Comparison of ENCODE assay signal across 9 mouse cellular contexts in the genomic region with DNA sequence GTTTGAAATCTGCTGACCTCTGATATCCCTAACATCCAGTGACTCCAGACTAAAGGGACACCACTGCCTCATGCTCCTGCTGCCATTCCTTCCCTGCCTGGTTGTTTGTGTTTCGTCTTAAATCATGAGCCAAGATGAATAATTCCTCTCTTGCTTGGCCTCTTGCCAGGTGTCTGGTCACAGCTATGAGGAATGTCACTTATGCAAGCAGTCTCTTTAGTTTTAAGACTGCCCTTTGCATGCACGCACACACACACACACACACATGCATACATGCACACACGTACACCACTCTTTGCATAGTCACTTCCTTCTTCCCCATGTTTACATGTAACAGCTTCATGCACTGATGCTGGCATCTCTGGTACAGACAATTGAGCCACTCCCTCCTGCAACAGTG.
DNase-seq lines count a peak whose midpoint lies in the region; ATAC-seq and TF ChIP-seq lines count a peak whose summit lies in the region.
"Had no signal": no experiment of that assay in that cellular context is flagged by ENCODE, and none has a peak within 500 bp of the region (broad histone marks: within the 10 kb centered on the region; RNA-seq: fewer than 3 reads in every experiment).

No protein-coding gene starts in this region.

- no peak for TF ChIP-seq CTCF in midbrain, postnatal 0 days (IDR thresholded peaks at IDR 0.05)

- no peak overlapping the region for H3K27ac ChIP-seq in hindbrain, embryonic 16.5 days (ENCODE audit: low read depth, low read length)
- no peak overlapping the region for H3K27ac ChIP-seq in hindbrain, embryonic 12.5 days
- H3K27ac ChIP-seq in midbrain, embryonic 11.5 days (ENCODE audit: low read depth, low read length) = no peak overlapping the region
- H3K27ac ChIP-seq in midbrain, postnatal 0 days (ENCODE audit: low read depth, low read length) = no peak overlapping the region
- H3K27ac ChIP-seq: intestine, embryonic 15.5 days had no signal

- H3K9ac ChIP-seq in hindbrain, embryonic 16.5 days (ENCODE audit: low read depth, low read length) = no peak overlapping the region
- H3K9ac ChIP-seq in hindbrain, embryonic 12.5 days = no peak overlapping the region
- no peak overlapping the region for H3K9ac ChIP-seq in midbrain, embryonic 11.5 days (ENCODE audit: low read length)
- H3K9ac ChIP-seq in midbrain, postnatal 0 days (replicated peaks; ENCODE audit: low read length, poor library complexity, severe bottlenecking) = no peak overlapping the region
- H3K9ac ChIP-seq: intestine, embryonic 15.5 days had no signal

- WGBS in hindbrain, embryonic 16.5 days = 48% methylated on average over 3 of the region's 3 CpGs
- WGBS in hindbrain, embryonic 12.5 days = 79% methylated on average over 3 of the region's 3 CpGs
- WGBS in midbrain, embryonic 11.5 days = 76% methylated on average over 3 of the region's 3 CpGs
- 53% methylated on average over 3 of the region's 3 CpGs for WGBS in midbrain, postnatal 0 days

- no peaks in the 10 kb centered on the region for H3K4me1 ChIP-seq in hindbrain, embryonic 16.5 days (ENCODE audit: control insufficient read depth, insufficient read depth, low read depth, low read length)
- H3K4me1 ChIP-seq in hindbrain, embryonic 12.5 days = 0 out of 2 replicates have a peak, but pooled peaks cover 2% of the 10 kb centered on the region
- no peaks in the 10 kb centered on the region for H3K4me1 ChIP-seq in midbrain, embryonic 11.5 days (ENCODE audit: control insufficient read depth, insufficient read depth, low read length)
- H3K4me1 ChIP-seq in midbrain, postnatal 0 days (ENCODE audit: insufficient read depth, low read length) = no peaks in the 10 kb centered on the region
- H3K4me1 ChIP-seq: intestine, embryonic 15.5 days had no signal

- no peaks in the 10 kb centered on the region for H3K27me3 ChIP-seq in hindbrain, embryonic 16.5 days (replicated peaks; ENCODE audit: control insufficient read depth, insufficient read depth, low read length)
- H3K27me3 ChIP-seq in hindbrain, embryonic 12.5 days = no peaks in the 10 kb centered on the region
- peaks cover 31% of the 10 kb centered on the region for H3K27me3 ChIP-seq in midbrain, embryonic 11.5 days (ENCODE audit: control insufficient read depth, insufficient read depth, low read length)
- H3K27me3 ChIP-seq in midbrain, postnatal 0 days (ENCODE audit: insufficient read depth, low read length) = no peaks in the 10 kb centered on the region
- H3K27me3 ChIP-seq: intestine, embryonic 15.5 days had no signal

- H3K36me3 ChIP-seq in hindbrain, embryonic 16.5 days (ENCODE audit: control insufficient read depth, insufficient read depth, low read length) = no peaks in the 10 kb centered on the region
- H3K36me3 ChIP-seq in hindbrain, embryonic 12.5 days = no peaks in the 10 kb centered on the region
- H3K36me3 ChIP-seq in midbrain, embryonic 11.5 days (ENCODE audit: control insufficient read depth, insufficient read depth, low read length) = no peaks in the 10 kb centered on the region
- no peaks in the 10 kb centered on the region for H3K36me3 ChIP-seq in midbrain, postnatal 0 days (ENCODE audit: insufficient read depth, low read length)
- H3K36me3 ChIP-seq: intestine, embryonic 15.5 days had no signal

- no peak overlapping the region for H3K4me2 ChIP-seq in hindbrain, embryonic 16.5 days (ENCODE audit: low read length)
- no peak overlapping the region for H3K4me2 ChIP-seq in hindbrain, embryonic 12.5 days (replicated peaks)
- H3K4me2 ChIP-seq in midbrain, embryonic 11.5 days = no peak overlapping the region
- H3K4me2 ChIP-seq in midbrain, postnatal 0 days (ENCODE audit: low read depth, low read length, poor library complexity, severe bottlenecking) = no peak overlapping the region
- H3K4me2 ChIP-seq: intestine, embryonic 15.5 days had no signal

- DNase-seq in midbrain, embryonic 11.5 days (ENCODE audit: low spot score, missing footprints) = no peak
- DNase-seq in midbrain, postnatal 0 days (ENCODE audit: low spot score) = no peak
- DNase-seq in adrenal gland, postnatal 14 days = peak; percentile 44
- peak; percentile 42 for DNase-seq in mesoderm, embryonic 11.5 days (ENCODE audit: low read depth, low spot score)
- no peak for DNase-seq in layer of hippocampus, adult 9-10 months (ENCODE audit: low spot score)
- DNase-seq: cerebellum, adult 11-12 months had no signal

- no peak overlapping the region for H3K4me3 ChIP-seq in hindbrain, embryonic 16.5 days (ENCODE audit: low read length)
- H3K4me3 ChIP-seq in hindbrain, embryonic 12.5 days = no peak overlapping the region
- no peak overlapping the region for H3K4me3 ChIP-seq in midbrain, embryonic 11.5 days (ENCODE audit: low read depth, low read length)
- no peak overlapping the region for H3K4me3 ChIP-seq in midbrain, postnatal 0 days (ENCODE audit: low read depth, low read length)
- H3K4me3 ChIP-seq: intestine, embryonic 15.5 days had no signal

- ATAC-seq in hindbrain, embryonic 16.5 days = peak; percentile 40; the same call in 1 of the 2 replicates
- ATAC-seq in hindbrain, embryonic 12.5 days (ENCODE audit: low FRiP score) = no peak
- peak; percentile 41; the same call in 1 of the 2 replicates for ATAC-seq in midbrain, embryonic 11.5 days (ENCODE audit: low FRiP score)
- no peak for ATAC-seq in midbrain, postnatal 0 days (ENCODE audit: low FRiP score)
- ATAC-seq: intestine, embryonic 15.5 days had no signal

- H3K9me3 ChIP-seq in hindbrain, embryonic 16.5 days (ENCODE audit: control insufficient read depth, low read length) = no peaks in the 10 kb centered on the region
- H3K9me3 ChIP-seq in hindbrain, embryonic 12.5 days (replicated peaks) = no peaks in the 10 kb centered on the region
- no peaks in the 10 kb centered on the region for H3K9me3 ChIP-seq in midbrain, embryonic 11.5 days (ENCODE audit: control insufficient read depth, low read length)
- no peaks in the 10 kb centered on the region for H3K9me3 ChIP-seq in midbrain, postnatal 0 days (ENCODE audit: low read length)
- H3K9me3 ChIP-seq: intestine, embryonic 15.5 days had no signal

Comparison
In these comparisons a context has a peak if more than half of its experiments do, and no peak if none do; other contexts are left out.
1. ATAC-seq: peak in hindbrain, embryonic 16.5 days (single experiment) and midbrain, embryonic 11.5 days (single experiment); none in hindbrain, embryonic 12.5 days (single experiment) and midbrain, postnatal 0 days (single experiment).
2. DNase-seq: peak in adrenal gland, postnatal 14 days (single experiment) and mesoderm, embryonic 11.5 days (single experiment); none in midbrain, embryonic 11.5 days (single experiment), midbrain, postnatal 0 days (single experiment) and layer of hippocampus, adult 9-10 months (single experiment).